Mouse (Mus musculus) ES-E14 (cell line): ENCODE measurements around the gene Tet1.

Source experiments
- CHD2 ChIP-seq: IDR thresholded peaks from 2 replicates; pipeline ENCODE4 v1.6.1; 2014; ENCODE audit warnings: mild to moderate bottlenecking, low read depth, low read length, inconsistent platforms
- MAFK ChIP-seq: IDR thresholded peaks from 2 replicates; pipeline ENCODE4 v1.6.1; 2014; ENCODE audit warnings: mild to moderate bottlenecking, low read depth, low read length, inconsistent platforms; ENCODE audit not compliant: insufficient read depth
- ZC3H11A ChIP-seq: IDR thresholded peaks from 2 replicates; pipeline ENCODE4 v1.6.1; 2012; ENCODE audit warnings: low read depth, mild to moderate bottlenecking, inconsistent platforms, low read length, borderline replicate concordance
- ZNF384 ChIP-seq: IDR thresholded peaks from 2 replicates; pipeline ENCODE4 v1.6.1; 2012; ENCODE audit warnings: low read depth, low read length, inconsistent platforms

DNA sequence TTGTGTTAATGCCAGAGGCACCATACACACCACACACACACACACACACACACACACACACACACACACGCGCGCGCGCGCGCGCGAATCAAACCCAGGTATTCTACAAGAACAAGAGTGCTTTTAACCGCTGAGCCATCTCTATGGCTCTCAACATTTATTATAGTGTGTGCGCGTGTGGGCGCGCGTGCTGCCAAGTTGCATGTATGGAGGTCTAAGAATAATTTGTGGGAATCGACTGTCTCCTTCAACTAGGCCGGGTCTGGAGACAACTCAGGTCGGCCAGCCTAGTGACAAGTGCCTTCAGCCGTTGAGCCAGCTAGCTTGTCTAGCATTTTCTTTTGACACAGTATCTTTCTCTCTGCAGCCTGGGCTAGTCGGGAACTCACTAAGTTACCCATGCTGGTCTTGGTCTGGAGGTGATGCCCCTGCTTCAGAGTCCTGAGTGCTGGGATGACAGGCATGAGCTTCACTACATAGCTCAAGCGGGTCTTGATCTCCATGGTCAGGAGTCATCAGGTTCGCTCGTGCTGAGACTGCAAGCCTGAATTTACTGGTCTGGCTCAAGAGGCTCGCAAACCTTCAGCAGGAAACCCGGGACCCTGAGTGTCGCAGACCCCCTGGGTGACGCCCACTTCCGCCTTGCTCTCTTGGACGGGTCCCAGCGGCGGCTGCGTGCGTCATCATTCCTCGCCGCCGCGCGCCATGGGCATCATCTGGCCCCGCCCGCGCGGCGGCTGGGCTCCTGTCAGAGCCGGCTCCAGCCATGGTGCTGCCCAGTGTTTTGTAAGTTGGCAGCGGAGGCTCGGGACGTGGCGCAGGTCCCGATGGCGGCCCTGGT, 11.3 kb upstream of the Tet1 start, which contains the start of gene Slc25a16:
- TF ChIP-seq ZC3H11A (0 out of 2 replicates have a peak, but pooled peaks have one; percentile 10), CHD2 (no peak), MAFK (no peak), ZNF384 (no peak)
